Mouse (Mus musculus) C2C12 (cell line): Measurements from ENCODE around the gene Tubgcp3. TPM values are rescaled to one million over a fixed set of nuclear protein-coding genes. Genes with fewer than 3 reads are reported as not detected.
"Not testable (repeated sequence)": the region's sequence is repeated elsewhere in the genome, so short reads cannot be mapped to it uniquely, and the experiment has no call there.

Experiments
- H3K27me3 ChIP-seq: one replicate; pipeline ENCODE4 v1.6.1; 2011; ENCODE audit not compliant: control insufficient read depth, insufficient read depth, insufficient read length
- H3K36me3 ChIP-seq: one replicate; pipeline ENCODE4 v1.6.1; 2011; ENCODE audit not compliant: control insufficient read depth, insufficient read depth
- H3K4me3 ChIP-seq: one replicate; pipeline ENCODE4 v1.5.1; 2011; ENCODE audit warnings: mild to moderate bottlenecking, control low read depth; ENCODE audit not compliant: poor library complexity, insufficient read depth, severe bottlenecking
- H3K79me2 ChIP-seq: one replicate; pipeline ENCODE4 v1.6.1; 2011; ENCODE audit not compliant: control insufficient read depth, insufficient read depth
- H3K79me3 ChIP-seq: one replicate; pipeline ENCODE4 v1.6.1; 2011; ENCODE audit warnings: low read depth, control low read depth
- H3ac ChIP-seq: one replicate; pipeline ENCODE3; 2011; ENCODE audit warnings: low read depth; ENCODE audit not compliant: control insufficient read depth, insufficient read length
- CEBPB ChIP-seq: IDR thresholded peaks from one replicate; pipeline ENCODE4 v1.6.1; 2011; ENCODE audit warnings: low read depth, mild to moderate bottlenecking, control low read depth, moderate library complexity
- CTCF ChIP-seq: IDR thresholded peaks from one replicate; pipeline ENCODE4 v1.5.1; 2011; ENCODE audit not compliant: control insufficient read depth, insufficient read depth, insufficient read length
- FOSL1 ChIP-seq: IDR thresholded peaks from one replicate; pipeline ENCODE4 v1.8.0; 2011; ENCODE audit warnings: mild to moderate bottlenecking, low read length; ENCODE audit not compliant: poor library complexity, insufficient read depth, severe bottlenecking
- MAX ChIP-seq: IDR thresholded peaks from one replicate; pipeline ENCODE4 v1.6.1; 2011; ENCODE audit warnings: mild to moderate bottlenecking, control low read depth
- MYOD1 ChIP-seq: IDR thresholded peaks from one replicate; pipeline ENCODE4 v1.6.1; 2011; ENCODE audit warnings: low read depth; ENCODE audit not compliant: control insufficient read depth, insufficient read length
- MYOG ChIP-seq: IDR thresholded peaks from one replicate; pipeline ENCODE4 v1.6.1; 2011; ENCODE audit not compliant: control insufficient read depth, insufficient read length; ENCODE audit errors: extremely low read depth
- USF1 ChIP-seq: IDR thresholded peaks from one replicate; pipeline ENCODE4 v1.6.1; 2011; ENCODE audit warnings: low read depth, mild to moderate bottlenecking, control low read depth, moderate library complexity
- polyA plus RNA-seq: library from polyadenylated mRNA; unstranded; fragments of >200 nt; fragmentation: generic; extraction: Trizol; gene quantifications from one replicate; pipeline ENCODE4 v1.2.1, GENCODE M21; 2012; ENCODE audit warnings: missing spikeins

Gene Tubgcp3
- polyA plus RNA-seq, 1 experiment, result 22.0 TPM

DNA sequence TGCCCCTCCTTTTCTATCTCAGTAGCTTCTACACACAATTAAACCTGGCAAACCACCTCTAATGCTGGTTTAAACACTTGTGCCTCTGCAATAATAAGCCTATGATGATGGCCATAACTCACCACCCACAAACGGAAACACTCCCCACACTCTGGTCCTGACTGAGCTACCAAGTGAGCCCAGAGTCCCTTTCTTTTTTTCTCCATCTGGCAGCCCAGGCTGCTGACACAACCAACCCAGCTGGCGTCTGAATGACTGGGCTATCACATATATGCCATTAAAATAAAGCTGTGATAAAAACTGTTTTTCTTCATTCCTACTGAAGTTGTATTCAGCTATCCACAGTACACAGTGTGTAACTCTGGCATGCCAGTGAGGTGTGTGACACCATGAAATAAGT is 36.7 kb downstream of the Tubgcp3 start:
- TF ChIP-seq USF1, result no peak
- no peak for TF ChIP-seq MYOD1
- TF ChIP-seq FOSL1, result no peak
- no peak for TF ChIP-seq MAX
- no peak for TF ChIP-seq MYOG
- no peak for TF ChIP-seq CTCF
- no peak for TF ChIP-seq CEBPB
- no peaks in the 10 kb centered on the region for H3K79me3 ChIP-seq
- H3K36me3 ChIP-seq, result peaks cover 63% of the 10 kb centered on the region
- no peaks in the 10 kb centered on the region for H3K27me3 ChIP-seq
- H3K79me2 ChIP-seq, result no peaks in the 10 kb centered on the region
- no peak overlapping the region for H3K4me3 ChIP-seq
- H3ac ChIP-seq, result no peak overlapping the region

DNA sequence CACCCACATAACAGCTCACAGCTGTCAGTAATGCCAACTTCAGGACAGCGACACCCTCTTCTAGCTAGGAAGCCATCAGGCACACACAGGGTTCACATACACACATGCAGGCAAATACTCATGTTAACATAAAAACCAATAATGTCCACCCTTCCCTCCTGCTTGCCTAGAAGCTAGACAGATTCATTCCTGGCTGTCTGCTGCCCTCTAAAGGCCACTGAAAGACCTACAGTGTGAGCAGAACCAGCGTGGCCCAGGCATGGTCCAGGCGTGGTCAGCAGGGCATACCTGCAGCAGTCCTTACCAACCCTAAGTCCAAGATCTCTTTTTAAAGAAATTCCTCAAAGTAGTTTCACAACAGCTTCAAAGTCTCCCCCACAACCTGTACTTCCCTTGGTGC is 43.0 kb downstream of the Tubgcp3 start:
- TF ChIP-seq MYOD1 (no peak), CTCF (peak; percentile 38)
- H3K36me3 ChIP-seq, result peaks cover 40% of the 10 kb centered on the region
- H3K27me3 ChIP-seq, result no peaks in the 10 kb centered on the region

DNA sequence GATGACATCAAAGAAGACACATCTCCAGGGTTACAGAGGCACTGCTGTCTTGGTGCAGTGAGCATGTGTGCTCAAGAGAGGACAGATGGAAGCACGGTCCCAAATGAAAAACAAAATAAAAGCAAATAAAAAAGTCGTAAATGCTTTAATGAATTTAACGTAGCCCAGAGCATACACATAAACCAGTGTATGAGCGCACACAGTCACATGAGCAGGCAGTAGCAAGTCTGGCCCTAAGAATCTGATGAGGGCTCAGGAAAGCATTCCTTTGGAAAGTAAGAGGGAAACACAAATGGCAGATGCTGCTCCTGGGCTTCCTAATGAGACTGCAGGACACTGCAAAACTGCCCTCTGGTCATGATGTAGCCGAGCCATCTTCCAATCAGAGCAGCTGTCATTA is 46.2 kb downstream of the Tubgcp3 start:
- TF ChIP-seq FOSL1 (no peak), CTCF (no peak), USF1 (no peak), MYOD1 (no peak)
- Histone ChIP-seq H3K79me2 (no peaks in the 10 kb centered on the region), H3K27me3 (no peaks in the 10 kb centered on the region), H3K79me3 (no peaks in the 10 kb centered on the region), H3K4me3 (no peak overlapping the region), H3ac (no peak overlapping the region), H3K36me3 (peaks cover 33% of the 10 kb centered on the region)

More for the DNA sequence above, 43.0 kb downstream of the Tubgcp3 start:
- H3K79me3 ChIP-seq, result no peaks in the 10 kb centered on the region
- H3K4me3 ChIP-seq, result no peak overlapping the region
- H3ac ChIP-seq, result no peak overlapping the region
- no peaks in the 10 kb centered on the region for H3K79me2 ChIP-seq

DNA sequence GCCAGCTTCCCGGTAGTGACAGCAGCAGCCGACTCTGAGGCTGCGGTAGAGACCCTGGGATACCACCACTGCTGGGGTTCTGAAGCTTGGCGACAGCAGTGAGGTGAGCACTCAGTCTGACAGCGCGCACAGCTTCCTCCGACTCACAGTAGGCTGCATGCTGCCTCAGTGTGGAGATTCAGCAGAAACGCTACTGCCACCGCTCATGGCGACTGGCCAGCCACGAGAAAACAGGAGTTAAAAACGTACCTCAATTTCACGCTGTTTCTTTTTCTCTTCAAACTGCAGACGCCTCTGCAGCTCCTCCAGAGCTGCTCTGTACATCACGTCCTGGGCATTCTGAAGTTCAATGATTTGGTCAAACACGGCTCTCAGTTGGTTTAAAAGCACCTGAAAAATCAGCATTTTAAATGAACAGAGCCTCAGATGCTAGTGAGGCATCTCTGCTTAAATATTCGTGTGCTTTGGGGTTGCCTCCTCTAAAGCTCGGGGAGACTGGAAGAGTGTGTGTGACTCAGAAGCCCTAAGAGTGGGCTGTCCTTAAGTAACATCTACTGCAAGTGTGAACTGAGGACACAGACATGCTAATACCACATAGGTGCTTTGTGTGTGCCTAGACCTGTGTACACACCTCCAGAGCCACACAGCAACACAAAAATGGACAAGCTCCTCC is 50.4 kb downstream of the Tubgcp3 start:
- Histone ChIP-seq H3K79me3 (no peaks in the 10 kb centered on the region), H3K36me3 (peaks cover 19% of the 10 kb centered on the region), H3ac (no peak overlapping the region), H3K79me2 (no peaks in the 10 kb centered on the region), H3K27me3 (no peaks in the 10 kb centered on the region), H3K4me3 (no peak overlapping the region)
- TF ChIP-seq USF1 (no peak), CTCF (no peak), MYOG (no peak), MAX (no peak), CEBPB (no peak), MYOD1 (no peak), FOSL1 (no peak)

DNA sequence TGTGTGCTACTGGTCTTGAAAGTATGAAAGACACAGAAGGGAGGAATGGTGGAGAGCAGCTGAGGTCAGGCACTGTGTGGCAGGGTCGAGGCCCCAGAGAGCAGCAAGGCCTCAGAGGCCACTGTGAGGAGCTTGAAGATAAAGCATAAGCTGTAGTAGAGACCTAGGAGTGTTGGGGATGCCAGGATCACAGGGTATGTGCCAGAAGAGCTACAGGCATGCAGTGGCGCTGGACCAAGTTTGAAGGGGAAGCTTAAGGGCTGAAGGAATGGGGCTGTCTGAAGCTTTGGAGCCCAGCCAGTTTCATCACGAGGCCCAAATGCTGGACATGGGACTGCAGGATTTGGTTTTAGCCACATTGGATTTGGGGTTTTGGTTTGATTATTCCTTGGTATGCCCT is 54.7 kb downstream of the Tubgcp3 start:
- not testable (repeated sequence) for H3K27me3 ChIP-seq, H3K4me3 ChIP-seq, H3K79me2 ChIP-seq, H3K79me3 ChIP-seq, H3ac ChIP-seq
- H3K36me3 ChIP-seq, result peaks cover 18% of the 10 kb centered on the region

DNA sequence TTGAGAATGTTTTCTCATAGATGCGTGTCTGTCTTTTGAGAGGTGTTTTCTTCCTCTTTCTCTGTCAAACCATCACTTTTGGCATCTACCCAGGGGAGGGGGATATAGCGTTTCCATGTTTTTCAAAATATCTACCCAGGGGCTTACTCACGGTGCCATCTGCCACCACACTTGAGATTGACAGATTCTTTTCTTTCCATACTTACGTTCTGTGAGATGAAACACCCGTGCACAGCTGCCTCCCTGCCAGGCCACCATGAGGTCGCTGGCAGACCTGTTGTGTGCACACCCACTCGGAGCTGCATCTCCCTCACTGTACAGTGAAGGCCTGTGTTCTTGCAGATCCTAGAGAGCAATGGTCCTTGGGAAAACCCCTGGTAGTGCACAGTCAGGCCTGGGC is 58.8 kb downstream of the Tubgcp3 start:
- no peak overlapping the region for H3ac ChIP-seq
- H3K27me3 ChIP-seq, result no peaks in the 10 kb centered on the region
- no peak overlapping the region for H3K4me3 ChIP-seq
- peaks cover 6% of the 10 kb centered on the region for H3K36me3 ChIP-seq
- H3K79me3 ChIP-seq, result no peaks in the 10 kb centered on the region
- no peaks in the 10 kb centered on the region for H3K79me2 ChIP-seq
- no peak for TF ChIP-seq MAX
- TF ChIP-seq CEBPB, result no peak
- no peak for TF ChIP-seq MYOG
- TF ChIP-seq FOSL1, result no peak
- no peak for TF ChIP-seq MYOD1
- TF ChIP-seq CTCF, result no peak
- no peak for TF ChIP-seq USF1
